9 mouse cellular contexts compared by ENCODE assay signal in genomic region chr19:53309631-53310030, GRCm38 (mm10). TPM values are rescaled to one million over a fixed set of nuclear protein-coding genes. Genes with fewer than 3 reads are reported as not detected.
A peak's percentile ranks its signal among the peaks of the same experiment; 100 is the strongest.
DNase-seq lines count a peak whose midpoint lies in the region; ATAC-seq and TF ChIP-seq lines count a peak whose summit lies in the region.
"Had no signal": no experiment of that assay in that cellular context is flagged by ENCODE, and none has a peak within 500 bp of the region (broad histone marks: within the 10 kb centered on the region; RNA-seq: fewer than 3 reads in every experiment).

No protein-coding gene starts in this region.

- peaks cover under 1% of the 10 kb centered on the region for H3K4me1 ChIP-seq in lung, embryonic 14.5 days (ENCODE audit: insufficient read depth)
- H3K4me1 ChIP-seq in lung, postnatal 0 days (ENCODE audit: insufficient read depth, low read depth, low read length): peaks cover 1% of the 10 kb centered on the region
- peaks cover 5% of the 10 kb centered on the region for H3K4me1 ChIP-seq in hindbrain, postnatal 0 days (ENCODE audit: insufficient read depth, low read length)
- peaks cover 3% of the 10 kb centered on the region; the same call in 1 of the 2 replicates for H3K4me1 ChIP-seq in neural tube, embryonic 14.5 days (ENCODE audit: control insufficient read depth, insufficient read depth, low read length)

- peak; percentile 65 for DNase-seq in cerebellum, adult 9-11 months
- no peak for DNase-seq in cerebellum, adult 8-10 months
- DNase-seq in lung, embryonic 14.5 days: no peak
- DNase-seq in lung, postnatal 0 days (ENCODE audit: low spot score): no peak
- no peak for DNase-seq in hindbrain, postnatal 0 days (ENCODE audit: low spot score)
- no peak for DNase-seq in layer of hippocampus, adult 8-10 months (ENCODE audit: low spot score in 2 of 2)
- no peak for DNase-seq in natural killer cell, adult 2 months (ENCODE audit: low spot score in 2 of 2)

- H3K27me3 ChIP-seq in lung, embryonic 14.5 days (ENCODE audit: insufficient read depth, low read length): no peaks in the 10 kb centered on the region
- no peaks in the 10 kb centered on the region for H3K27me3 ChIP-seq in lung, postnatal 0 days (replicated peaks; ENCODE audit: insufficient read depth, low read length)
- no peaks in the 10 kb centered on the region for H3K27me3 ChIP-seq in hindbrain, postnatal 0 days (ENCODE audit: insufficient read depth, low read length)
- H3K27me3 ChIP-seq in neural tube, embryonic 14.5 days (ENCODE audit: control insufficient read depth, insufficient read depth, low read length): no peaks in the 10 kb centered on the region

- no peak overlapping the region for H3K27ac ChIP-seq in lung, embryonic 14.5 days (ENCODE audit: low read depth)
- H3K27ac ChIP-seq in lung, postnatal 0 days (ENCODE audit: low read length): no peak overlapping the region
- H3K27ac ChIP-seq in hindbrain, postnatal 0 days: no peak overlapping the region
- no peak overlapping the region for H3K27ac ChIP-seq in neural tube, embryonic 14.5 days (ENCODE audit: low read depth, low read length)
- H3K27ac ChIP-seq: macrophage had no signal

- WGBS in lung, embryonic 14.5 days: 30% methylated on average over 4 of the region's 4 CpGs
- WGBS in lung, postnatal 0 days: 41% methylated on average over 4 of the region's 4 CpGs
- WGBS in hindbrain, postnatal 0 days: 21% methylated on average over 4 of the region's 4 CpGs
- WGBS in neural tube, embryonic 14.5 days: 16% methylated on average over 4 of the region's 4 CpGs

- 0 out of 2 replicates have a peak overlapping the region, but pooled peaks have one; percentile 89 for H3K4me3 ChIP-seq in lung, embryonic 14.5 days (ENCODE audit: low read depth, low read length)
- H3K4me3 ChIP-seq in lung, postnatal 0 days (ENCODE audit: low read depth, low read length): no peak overlapping the region
- H3K4me3 ChIP-seq in hindbrain, postnatal 0 days (ENCODE audit: low read length): no peak overlapping the region
- H3K4me3 ChIP-seq in neural tube, embryonic 14.5 days (ENCODE audit: low read depth, low read length): no peak overlapping the region

- no peak overlapping the region for H3K9ac ChIP-seq in lung, embryonic 14.5 days
- no peak overlapping the region for H3K9ac ChIP-seq in lung, postnatal 0 days (replicated peaks; ENCODE audit: low read depth)
- no peak overlapping the region for H3K9ac ChIP-seq in hindbrain, postnatal 0 days (replicated peaks; ENCODE audit: low read length)
- no peak overlapping the region for H3K9ac ChIP-seq in neural tube, embryonic 14.5 days (replicated peaks; ENCODE audit: low read depth, low read length)

- peak overlapping the region; percentile 99 for H3K4me2 ChIP-seq in lung, embryonic 14.5 days
- no peak overlapping the region for H3K4me2 ChIP-seq in lung, postnatal 0 days (replicated peaks; ENCODE audit: low read depth, low read length)
- H3K4me2 ChIP-seq in hindbrain, postnatal 0 days (ENCODE audit: low read depth, low read length): peak overlapping the region; percentile 94
- H3K4me2 ChIP-seq in neural tube, embryonic 14.5 days (ENCODE audit: low read depth, low read length): peak overlapping the region; percentile 86; the same call in 1 of the 2 replicates

- H3K36me3 ChIP-seq in lung, embryonic 14.5 days (ENCODE audit: insufficient read depth): no peaks in the 10 kb centered on the region
- no peaks in the 10 kb centered on the region for H3K36me3 ChIP-seq in lung, postnatal 0 days (ENCODE audit: insufficient read depth, low read length)
- H3K36me3 ChIP-seq in hindbrain, postnatal 0 days (ENCODE audit: insufficient read depth, low read length): no peaks in the 10 kb centered on the region
- no peaks in the 10 kb centered on the region for H3K36me3 ChIP-seq in neural tube, embryonic 14.5 days (ENCODE audit: control insufficient read depth, insufficient read depth, low read length)

- TF ChIP-seq EP300 in lung, postnatal 0 days (IDR thresholded peaks at IDR 0.05): no peak

- H3K9me3 ChIP-seq in lung, embryonic 14.5 days (ENCODE audit: low read depth, low read length): no peaks in the 10 kb centered on the region
- H3K9me3 ChIP-seq in lung, postnatal 0 days (ENCODE audit: low read length): no peaks in the 10 kb centered on the region
- H3K9me3 ChIP-seq in hindbrain, postnatal 0 days (ENCODE audit: low read length): no peaks in the 10 kb centered on the region
- no peaks in the 10 kb centered on the region for H3K9me3 ChIP-seq in neural tube, embryonic 14.5 days (ENCODE audit: control insufficient read depth, low read length)

- no peak for ATAC-seq in lung, embryonic 14.5 days (ENCODE audit: insufficient read depth)
- no peak for ATAC-seq in lung, postnatal 0 days
- no peak for ATAC-seq in hindbrain, postnatal 0 days
- ATAC-seq in neural tube, embryonic 14.5 days (ENCODE audit: low read depth): no peak

- no peak for TF ChIP-seq CTCF in lung, embryonic 14.5 days (IDR thresholded peaks at IDR 0.05; ENCODE audit: low read depth)
- no peak for TF ChIP-seq CTCF in lung, postnatal 0 days (IDR thresholded peaks at IDR 0.05)
- no peak for TF ChIP-seq CTCF in hindbrain, postnatal 0 days (IDR thresholded peaks at IDR 0.05; ENCODE audit: low read depth)

RNA-seq across cellular contexts. Expression of gene Mxi1, which starts 0.7 kb away (rescaled TPM):
- 36.7 and 38.3 TPM in 2 replicates for polyA plus RNA-seq in lung, embryonic 14.5 days (2014; fragmentation: Nextera tagmentation; extraction: Ambion mirVana)
- 40.4 and 43.0 TPM in 2 replicates for polyA plus RNA-seq in lung, postnatal 0 days (2015; fragmentation: Nextera tagmentation; extraction: Ambion mirVana)
- 41.9 and 44.5 TPM in 2 replicates for total RNA-seq in hindbrain, postnatal 0 days (2014; rRNA removed)
- 47.7 and 51.5 TPM in 2 replicates for polyA plus RNA-seq in hindbrain, postnatal 0 days (2015; fragmentation: Nextera tagmentation; extraction: Ambion mirVana)
- polyA plus RNA-seq in neural tube, embryonic 14.5 days (2014; fragmentation: Nextera tagmentation; extraction: Ambion mirVana): 41.8 and 57.5 TPM in 2 replicates
- 10 to 100 TPM; 57.8 to 73.4 (median 65.8) TPM for total RNA-seq in layer of hippocampus, adult 8-10 months (2022)
